Mouse (Mus musculus): Measurements from ENCODE around the gene St8sia1.
"Not testable (repeated sequence)": the region's sequence is repeated elsewhere in the genome, so short reads cannot be mapped to it uniquely, and the experiment has no call there.

St8sia1 gene

DNA sequence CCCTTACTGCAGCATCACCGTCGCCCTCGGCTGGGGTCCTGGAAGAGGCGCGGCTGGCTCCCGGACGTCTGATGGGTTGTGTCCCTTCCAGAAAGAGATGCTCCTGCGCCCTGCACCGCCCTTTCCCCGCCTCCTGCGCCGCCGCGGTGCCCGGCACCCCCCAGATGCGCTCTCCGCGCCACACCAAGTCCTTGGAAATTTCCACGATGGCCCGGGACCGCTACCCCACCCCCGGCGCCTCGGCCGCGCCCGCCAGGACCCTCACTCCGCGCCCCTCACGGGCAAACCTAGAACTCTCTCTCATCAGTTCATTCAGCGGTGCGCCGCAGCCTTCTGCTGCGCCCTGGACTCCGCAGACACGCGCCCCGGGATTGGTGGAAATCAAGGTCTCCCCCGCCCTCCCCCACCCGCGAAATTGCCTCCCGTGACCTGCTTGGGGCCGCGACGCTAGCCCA is at the start of gene St8sia1:
Gene St8sia1, minus strand, starts transcription at position 377 of the 455 bp plus-strand sequence.
- DNase-seq (ENCODE audit: low read depth, low spot score) = peak; percentile 66

DNA sequence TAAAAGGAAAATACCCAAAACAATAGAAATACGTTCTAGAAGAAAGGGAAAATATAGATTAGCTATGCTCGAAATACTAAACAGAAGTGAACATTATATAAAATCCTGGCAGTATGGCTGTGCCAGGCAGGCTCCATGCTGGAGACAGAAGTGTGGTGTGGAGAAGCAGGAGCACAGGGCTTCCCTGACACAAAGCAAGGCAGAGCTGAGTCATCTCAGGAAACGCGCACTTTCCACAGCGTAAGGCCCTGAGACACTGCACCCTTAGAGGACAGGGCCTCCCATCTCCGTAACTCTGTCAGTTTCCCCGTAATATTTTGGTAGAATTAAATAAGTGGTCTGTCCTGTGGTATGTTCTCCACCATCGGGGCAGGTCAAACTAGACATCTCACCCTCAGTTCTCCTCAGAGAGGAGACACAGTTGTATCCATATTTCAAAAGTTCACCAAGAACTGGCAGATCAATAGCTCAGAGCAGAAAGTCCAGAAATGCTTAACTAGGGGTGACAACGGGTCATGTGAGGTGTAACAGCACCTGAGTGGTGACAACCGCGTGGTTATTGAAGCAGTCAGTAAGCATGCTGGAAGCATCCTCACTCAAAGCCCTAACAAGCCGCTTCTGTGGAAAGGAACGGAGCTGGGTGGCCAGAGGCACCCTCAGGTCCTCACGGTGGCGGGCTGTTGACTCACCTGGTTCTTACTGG is 48.4 kb upstream of the St8sia1 start:
- DNase-seq (ENCODE audit: low read depth, low spot score) = no peak

DNA sequence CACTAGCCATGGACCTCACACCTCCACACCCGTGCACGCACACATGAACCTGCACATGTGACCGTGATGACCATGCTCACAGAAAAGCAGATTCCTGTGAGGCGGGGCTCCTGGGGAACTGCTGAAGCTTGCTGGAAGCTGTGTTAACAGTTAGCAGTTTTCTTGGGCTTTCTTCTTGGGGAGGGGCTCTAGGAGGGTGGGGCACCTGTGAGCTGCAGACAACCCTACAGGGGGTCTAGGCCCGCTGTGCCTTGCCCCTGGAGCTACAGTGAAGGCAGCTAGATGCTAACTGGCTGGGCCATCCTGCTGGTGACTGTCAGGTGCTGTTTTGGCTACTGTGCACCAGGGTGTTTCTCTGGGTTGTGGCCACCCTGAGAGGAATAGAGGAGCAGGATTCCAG is 44.6 kb upstream of the St8sia1 start:
- DNase-seq (ENCODE audit: low read depth, low spot score) = no peak

DNA sequence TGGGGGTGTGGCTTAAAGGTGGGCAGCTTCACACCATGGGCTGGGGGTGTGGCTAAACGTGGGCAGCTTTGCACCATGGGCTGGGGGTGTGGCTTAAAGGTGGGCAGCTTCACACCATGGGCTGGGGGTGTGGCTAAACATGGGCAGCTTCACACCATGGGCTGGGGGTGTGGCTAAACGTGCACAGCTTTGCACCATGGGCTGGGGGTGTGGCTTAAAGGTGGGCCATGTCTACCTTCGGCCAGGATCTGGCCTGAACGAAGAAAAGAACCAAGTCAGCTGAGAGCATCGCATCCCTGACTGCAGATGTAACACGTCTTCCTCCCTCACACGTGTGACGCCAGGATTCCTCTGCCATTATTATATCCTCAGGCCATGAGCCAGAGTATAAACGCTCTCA is 41.0 kb upstream of the St8sia1 start:
- not testable (repeated sequence) for DNase-seq (ENCODE audit: low read depth, low spot score)

- no peak for DNase-seq (ENCODE audit: low read depth, low spot score)
These were observed 40.5 kb upstream of the St8sia1 start for GRCm38 (mm10) chr6:143004801-143005200.

GRCm38 (mm10) chr6:142998221-142998999 is 34.2 kb upstream of the St8sia1 start:
- DNase-seq (ENCODE audit: low read depth, low spot score) = no peak

GRCm38 (mm10) chr6:142996887-142997286 is 32.6 kb upstream of the St8sia1 start:
- DNase-seq (ENCODE audit: low read depth, low spot score) = no peak

- DNase-seq (ENCODE audit: low read depth, low spot score) = no peak
These were observed 31.3 kb upstream of the St8sia1 start for GRCm38 (mm10) chr6:142995567-142995966.

GRCm38 (mm10) chr6:142994821-142995220 is 30.6 kb upstream of the St8sia1 start:
- no peak for DNase-seq (ENCODE audit: low read depth, low spot score)

DNA sequence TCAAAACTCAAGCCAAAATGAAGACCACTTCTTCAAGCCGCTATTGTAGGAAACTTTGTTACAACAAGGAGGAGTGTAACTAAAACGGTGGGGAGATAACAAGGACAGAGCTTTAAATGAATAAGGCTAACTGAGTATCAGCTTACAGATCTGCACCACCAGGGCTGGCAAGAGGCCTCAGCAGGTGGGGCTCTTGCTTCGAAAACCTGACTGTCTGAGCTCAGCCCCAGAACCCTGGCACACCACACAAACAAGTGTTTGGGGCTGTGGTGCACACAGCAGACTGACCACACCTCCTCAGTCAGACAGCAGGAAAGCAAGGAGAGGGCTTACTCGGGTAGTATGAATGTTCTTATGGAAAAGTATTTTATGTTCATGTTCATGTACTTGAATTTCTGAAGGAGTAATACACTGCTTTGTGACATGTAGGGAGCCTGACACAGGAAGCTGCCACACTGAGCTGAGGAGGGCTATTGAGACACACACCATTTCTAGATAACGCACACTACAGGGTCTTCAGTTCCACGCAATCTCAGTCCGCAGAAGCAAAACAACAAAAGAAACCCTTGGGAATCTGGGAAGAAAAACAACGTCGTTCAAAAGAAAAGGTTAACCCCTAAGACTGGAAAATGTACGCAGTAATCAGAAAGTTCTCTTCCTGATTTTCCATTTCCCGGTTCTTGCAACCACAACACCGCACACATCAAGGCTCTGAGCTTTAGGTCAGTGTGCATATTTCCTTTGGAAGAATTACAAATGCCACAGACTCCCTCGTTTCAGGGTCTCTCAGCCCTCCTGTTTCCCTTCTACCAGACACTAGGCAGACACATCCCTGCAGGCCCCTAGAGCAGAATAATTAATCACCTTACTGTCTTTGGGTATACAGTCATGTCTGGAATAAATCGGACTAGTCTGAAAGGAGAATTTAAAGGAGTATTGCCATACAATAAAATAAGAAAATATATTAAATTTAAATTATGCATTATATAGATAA is 29.8 kb upstream of the St8sia1 start:
- no peak for DNase-seq (ENCODE audit: low read depth, low spot score)

GRCm38 (mm10) chr6:142992971-142993370 is 28.7 kb upstream of the St8sia1 start:
- no peak for DNase-seq (ENCODE audit: low read depth, low spot score)

DNA sequence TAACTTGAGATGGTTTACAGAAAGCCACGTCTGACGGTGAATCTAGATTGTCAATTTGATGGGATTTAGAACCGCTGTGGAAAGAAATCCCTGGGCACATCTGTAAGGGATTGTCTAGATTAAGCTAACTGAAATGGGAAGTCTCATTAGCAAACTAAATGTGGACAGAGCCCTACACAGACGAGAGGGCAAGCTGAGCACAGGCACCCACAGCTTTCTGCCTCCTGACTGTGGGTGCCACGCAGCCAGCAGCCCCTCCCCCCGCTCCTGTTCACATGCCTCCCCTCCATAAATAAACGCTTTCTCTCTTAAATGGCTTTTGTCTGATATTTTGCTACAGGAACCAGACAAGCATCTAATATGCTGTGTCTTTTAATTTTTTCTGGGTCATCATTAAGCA is 27.8 kb upstream of the St8sia1 start:
- DNase-seq (ENCODE audit: low read depth, low spot score) = no peak

GRCm38 (mm10) chr6:142991391-142992059 is 27.3 kb upstream of the St8sia1 start:
- no peak for DNase-seq (ENCODE audit: low read depth, low spot score)

DNA sequence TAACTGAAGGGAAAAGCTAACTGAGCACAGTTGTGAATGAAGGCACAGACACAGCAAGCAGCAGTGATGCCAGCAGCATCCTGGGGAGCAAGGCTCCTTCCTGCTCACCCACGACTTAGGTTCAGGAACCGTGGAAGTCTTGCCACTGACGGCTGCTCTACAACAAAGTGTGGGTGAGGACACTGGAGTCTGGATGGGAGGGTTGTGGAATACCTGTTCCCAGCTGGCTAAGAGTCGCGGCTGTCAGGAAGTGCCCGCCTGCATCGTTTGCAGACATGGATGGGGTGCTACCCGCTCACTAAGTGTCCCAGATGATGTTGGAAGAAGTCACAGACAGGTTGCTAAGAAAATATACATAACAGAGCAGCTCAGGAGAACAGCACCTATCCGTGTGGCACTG is 26.3 kb upstream of the St8sia1 start:
- no peak for DNase-seq (ENCODE audit: low read depth, low spot score)

- no peak for DNase-seq (ENCODE audit: low read depth, low spot score)
These were observed 25.2 kb upstream of the St8sia1 start for GRCm38 (mm10) chr6:142989495-142989894.

DNA sequence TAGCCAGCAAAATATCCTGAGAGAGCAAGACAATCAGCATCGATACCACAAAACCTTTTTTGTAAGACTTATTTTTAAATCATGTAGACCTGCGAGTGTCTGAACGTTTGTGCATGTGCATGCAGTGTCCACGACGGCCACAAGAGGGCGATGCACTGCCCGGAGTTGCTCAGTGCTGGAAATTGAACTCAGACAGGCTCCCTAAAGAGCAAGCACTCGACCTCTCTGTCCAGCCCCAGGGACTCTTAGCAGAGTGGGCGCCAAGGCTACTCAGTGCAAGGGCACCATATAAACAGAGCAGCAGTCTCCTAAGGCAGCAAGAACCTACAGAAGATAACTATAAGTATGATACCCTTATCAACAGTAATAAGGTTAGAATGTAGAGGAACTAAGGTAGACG is 24.5 kb upstream of the St8sia1 start:
- DNase-seq (ENCODE audit: low read depth, low spot score) = no peak

DNA sequence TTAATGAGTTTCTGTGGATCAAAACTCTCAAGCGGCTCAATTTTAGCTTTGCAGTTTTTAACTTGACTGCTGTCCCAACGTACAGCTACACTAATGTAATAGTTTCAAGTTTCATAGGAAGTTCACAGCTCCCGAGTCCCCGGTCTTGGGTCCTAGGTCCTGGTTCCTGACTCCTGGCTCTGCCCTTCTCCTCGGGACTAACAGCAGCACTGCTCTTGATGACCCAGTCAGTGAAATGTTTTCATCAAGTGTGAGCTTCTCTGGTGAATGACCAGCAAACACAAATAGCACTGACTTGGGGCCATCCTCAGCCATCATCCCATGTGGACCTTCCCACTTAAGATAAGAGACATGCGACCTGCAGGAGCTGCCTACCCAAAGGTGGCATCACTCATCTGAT is 24.0 kb upstream of the St8sia1 start:
- no peak for DNase-seq (ENCODE audit: low read depth, low spot score)

DNA sequence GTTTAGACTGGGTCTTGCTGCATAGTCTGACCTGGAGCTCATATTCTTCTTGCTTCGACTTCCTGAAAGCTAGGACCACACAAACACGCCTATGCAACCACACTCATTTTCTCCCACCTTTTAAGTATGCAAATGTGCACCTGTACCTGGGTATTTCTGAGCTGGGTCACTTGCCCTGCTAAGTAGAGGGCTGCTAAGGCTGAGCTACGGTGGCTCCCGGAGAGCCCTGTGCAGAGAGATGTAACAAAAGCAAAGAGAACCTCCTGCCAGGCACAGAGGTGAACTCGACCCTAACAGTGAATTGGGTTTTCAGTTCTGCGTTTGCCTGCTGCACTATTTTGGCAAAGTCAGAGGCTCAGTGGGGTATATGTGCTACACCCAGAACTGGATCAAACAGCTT is 23.4 kb upstream of the St8sia1 start:
- no peak for DNase-seq (ENCODE audit: low read depth, low spot score)

DNA sequence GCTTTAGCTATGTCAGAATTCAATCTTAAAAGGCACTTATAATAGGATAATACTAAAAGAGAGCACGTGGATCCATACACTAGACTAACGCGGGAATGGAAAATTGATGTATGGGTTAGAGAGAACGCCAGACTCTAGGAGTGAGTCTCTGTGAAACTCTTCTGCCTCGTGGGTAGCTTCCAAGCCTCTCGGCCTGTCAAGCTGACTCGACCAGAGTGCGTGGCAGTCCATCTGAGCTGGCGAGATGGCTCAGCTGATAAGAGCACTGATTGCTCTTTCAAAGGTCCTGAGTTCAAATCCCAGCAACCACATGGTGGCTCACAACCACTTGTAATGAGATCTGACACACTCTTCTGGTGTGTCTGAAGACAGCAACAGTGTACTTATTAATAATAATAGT is 22.5 kb upstream of the St8sia1 start:
- DNase-seq (ENCODE audit: low read depth, low spot score) = not testable (repeated sequence)

GRCm38 (mm10) chr6:142985561-142986238 is 21.4 kb upstream of the St8sia1 start:
- DNase-seq (ENCODE audit: low read depth, low spot score) = not testable (repeated sequence)

Measured in retina, adult 2 months (tissue).